Mouse (Mus musculus) lung, postnatal 0 days (tissue): ENCODE data around the gene Cth.

Source experiments
- CTCF ChIP-seq: IDR thresholded peaks from 2 replicates; pipeline ENCODE4 v1.5.1; 2016; ENCODE audit warnings: antibody characterized with exemption, mild to moderate bottlenecking
- EP300 ChIP-seq: IDR thresholded peaks from 2 replicates; pipeline ENCODE4 v1.6.1; 2016; ENCODE audit warnings: antibody characterized with exemption, mild to moderate bottlenecking, control low read depth

- TF ChIP-seq CTCF (no peak), EP300 (no peak)
Observed at GRCm38 (mm10) chr3:157899986-157900385, 24.9 kb downstream of the Cth start.
